Mouse (Mus musculus) layer of hippocampus, adult 9-10 months (tissue): Measurements from ENCODE around the gene Fam83c.
"Not testable (repeated sequence)": the region's sequence is repeated elsewhere in the genome, so short reads cannot be mapped to it uniquely, and the experiment has no call there.

Experiments used
- DNase-seq: peaks from one replicate; pipeline ENCODE4 v3.0.0; 2022; ENCODE audit warnings: low spot score

The Fam83c gene

GRCm38 (mm10) chr2:155834732-155835131, at the start of gene Fam83c:
TSS of gene Fam83c (minus strand) at chr2:155834854.
- no peak for DNase-seq

DNA sequence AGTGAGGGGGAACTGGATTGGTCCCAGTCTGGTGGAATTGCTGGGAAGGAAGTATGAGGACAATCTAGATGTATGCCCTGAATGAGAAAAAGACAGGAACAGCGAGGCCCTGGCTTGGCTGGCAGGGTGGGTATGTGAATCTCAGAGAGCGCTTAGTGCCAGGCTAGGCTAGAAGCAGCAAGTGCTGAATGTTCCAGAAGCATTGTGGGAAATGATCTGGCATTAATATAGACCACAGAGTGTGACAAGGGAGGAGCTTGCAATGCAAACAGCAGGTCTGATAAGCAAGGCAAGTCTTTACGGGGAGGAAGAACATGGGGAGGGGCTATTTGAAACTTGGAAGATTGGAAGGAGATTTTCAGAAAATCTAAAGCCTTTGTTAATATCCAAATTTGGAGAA, 47.4 kb upstream of the Fam83c start:
- DNase-seq = no peak

DNA sequence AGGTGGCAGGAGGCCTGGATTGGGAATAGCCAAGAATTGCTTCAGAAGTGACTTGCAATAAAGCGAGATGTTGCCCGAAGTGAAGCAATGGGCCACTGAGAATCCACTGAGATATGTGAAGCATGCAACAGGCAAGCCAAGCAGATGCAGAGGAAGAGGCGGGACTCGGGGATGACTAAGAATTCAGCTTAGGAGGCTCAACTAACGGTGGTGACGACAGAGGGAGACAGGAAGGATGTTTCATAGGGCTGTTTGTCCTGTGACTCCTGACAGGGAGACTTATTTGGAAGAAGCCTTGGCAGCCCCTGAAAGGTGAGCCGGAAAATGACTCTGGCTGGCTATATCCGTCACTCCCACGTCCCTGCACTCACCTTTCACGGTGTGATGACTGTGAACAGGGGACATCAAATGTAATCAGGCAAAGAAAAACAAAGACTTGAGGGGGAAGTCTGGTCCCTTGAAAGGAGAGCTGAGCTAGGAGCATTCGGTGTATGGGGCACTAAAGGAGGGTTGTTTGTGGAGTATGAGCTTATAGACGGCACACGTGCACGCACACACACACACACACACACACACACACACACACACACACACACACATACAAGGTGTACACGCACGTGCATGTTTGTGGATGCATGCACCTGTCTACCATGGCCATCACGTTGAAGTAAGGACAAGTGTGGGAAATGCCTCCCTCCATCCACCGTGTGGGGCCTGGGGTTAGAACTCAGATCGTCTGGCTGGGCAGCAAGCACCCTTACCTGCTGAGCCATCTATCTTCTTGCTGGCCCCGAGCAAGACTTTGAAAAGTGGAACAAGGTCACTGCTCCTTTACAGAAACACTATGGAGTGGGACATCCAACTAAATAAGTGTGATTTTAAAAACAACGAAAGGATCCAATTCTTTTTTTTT, 44.6 kb upstream of the Fam83c start:
- DNase-seq = no peak

- DNase-seq = no peak
Measured at GRCm38 (mm10) chr2:155873636-155874035, 39.0 kb upstream of the Fam83c start.

DNA sequence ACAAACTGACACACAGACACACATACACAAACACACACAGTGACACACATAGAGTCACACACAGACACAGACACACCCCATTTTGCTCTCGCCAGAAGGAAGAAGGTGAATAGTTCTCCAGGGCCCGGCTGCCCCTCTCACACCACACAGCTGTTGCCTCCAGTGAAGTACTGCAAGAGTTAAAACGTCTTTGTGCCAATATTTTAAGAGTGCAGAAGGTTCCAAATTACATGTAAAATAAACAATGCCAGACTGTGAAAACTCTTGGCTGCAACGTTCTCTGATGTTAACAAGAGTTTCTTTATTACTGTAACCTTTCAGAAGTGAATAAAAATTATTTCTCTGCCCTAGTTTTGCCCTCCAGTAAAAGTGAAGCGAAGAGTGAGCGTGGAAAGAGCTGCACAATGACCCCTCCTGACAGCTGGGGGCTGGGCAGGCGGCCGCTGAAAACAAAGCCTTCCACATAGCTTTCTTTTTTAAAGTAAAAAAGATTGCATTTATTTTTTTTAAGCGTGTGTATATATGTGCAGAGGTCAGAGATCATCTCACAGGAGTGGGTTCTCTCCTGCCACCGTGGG, 38.4 kb upstream of the Fam83c start:
- DNase-seq = no peak

DNA sequence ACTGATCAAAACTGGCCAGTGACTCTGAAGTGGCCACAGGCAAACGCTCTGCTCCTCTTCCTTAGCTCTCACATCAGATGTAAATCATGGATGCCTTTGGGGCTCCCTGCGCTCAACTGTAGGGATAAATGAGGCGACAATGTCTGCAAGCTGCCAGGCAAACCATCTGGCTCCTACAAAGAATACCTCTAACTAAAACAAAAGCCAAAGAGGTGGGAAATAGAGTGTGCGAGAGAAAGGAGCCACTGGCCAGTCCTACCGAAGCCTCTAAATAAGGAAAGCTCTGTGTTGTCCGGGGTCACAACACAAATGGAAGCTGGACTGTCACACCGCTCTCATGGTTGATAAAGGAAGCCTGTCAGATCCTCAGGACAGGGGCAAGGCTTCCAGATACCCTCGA, 37.8 kb upstream of the Fam83c start:
- DNase-seq = no peak

DNA sequence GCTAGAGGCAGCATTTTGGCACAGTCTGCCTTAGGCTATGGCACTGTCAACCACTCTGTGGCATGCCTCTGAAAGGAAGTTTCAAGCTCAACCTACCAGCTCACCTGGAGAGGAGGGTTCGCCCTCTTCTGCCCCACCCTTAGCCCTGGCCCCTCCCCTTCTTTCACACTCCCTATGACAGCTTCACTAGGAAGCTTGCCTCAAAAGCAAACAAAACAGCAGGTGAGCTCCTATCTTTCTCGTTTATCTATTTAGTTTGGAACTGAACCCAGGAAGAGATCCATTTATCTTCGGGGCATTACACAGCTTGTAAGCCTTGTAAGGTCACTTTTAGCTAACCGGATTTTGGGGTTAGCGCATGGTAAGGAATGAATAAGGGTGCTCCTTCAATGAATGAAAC, 35.1 kb upstream of the Fam83c start:
- DNase-seq = no peak

GRCm38 (mm10) chr2:155868320-155868719, 33.7 kb upstream of the Fam83c start:
- DNase-seq = no peak

- DNase-seq = no peak
Measured at GRCm38 (mm10) chr2:155863301-155863867, 28.7 kb upstream of the Fam83c start.

DNA sequence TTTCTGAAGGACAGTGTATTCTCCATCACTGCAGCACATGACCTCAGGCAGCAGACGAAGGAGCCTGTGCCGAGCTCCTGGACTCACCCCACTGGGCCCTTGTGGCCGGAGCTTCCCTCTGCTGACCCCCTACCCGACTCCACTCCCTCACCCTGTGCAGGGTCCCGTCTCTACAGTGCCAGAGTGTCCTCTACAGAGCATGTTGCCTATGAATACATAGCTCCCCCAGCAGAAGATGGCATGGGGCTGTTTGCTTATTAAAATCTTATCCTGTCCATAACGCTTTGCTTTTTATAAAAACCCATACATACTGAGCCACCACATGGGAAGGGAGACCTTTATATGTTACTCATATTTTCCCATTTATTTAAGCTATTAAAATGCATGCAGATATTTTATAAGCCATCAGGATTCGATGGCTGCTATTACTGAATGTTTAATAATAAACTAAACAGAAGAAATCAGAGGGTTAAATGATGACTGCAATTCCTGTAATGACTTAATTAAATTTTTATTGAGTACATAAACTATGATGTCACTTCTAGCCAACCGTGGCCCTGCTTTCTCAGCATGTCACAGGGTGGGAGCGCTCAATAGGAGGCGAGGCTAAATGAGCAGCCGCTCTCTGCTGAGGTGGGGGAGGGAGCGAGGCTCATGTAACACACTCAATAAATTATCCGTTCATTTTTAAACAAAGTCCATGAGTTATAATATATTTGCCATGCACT, 28.1 kb upstream of the Fam83c start:
- no peak for DNase-seq

- no peak for DNase-seq
Measured at GRCm38 (mm10) chr2:155861581-155861980, 26.9 kb upstream of the Fam83c start.

GRCm38 (mm10) chr2:155860102-155860501, 25.4 kb upstream of the Fam83c start:
- DNase-seq = no peak

DNA sequence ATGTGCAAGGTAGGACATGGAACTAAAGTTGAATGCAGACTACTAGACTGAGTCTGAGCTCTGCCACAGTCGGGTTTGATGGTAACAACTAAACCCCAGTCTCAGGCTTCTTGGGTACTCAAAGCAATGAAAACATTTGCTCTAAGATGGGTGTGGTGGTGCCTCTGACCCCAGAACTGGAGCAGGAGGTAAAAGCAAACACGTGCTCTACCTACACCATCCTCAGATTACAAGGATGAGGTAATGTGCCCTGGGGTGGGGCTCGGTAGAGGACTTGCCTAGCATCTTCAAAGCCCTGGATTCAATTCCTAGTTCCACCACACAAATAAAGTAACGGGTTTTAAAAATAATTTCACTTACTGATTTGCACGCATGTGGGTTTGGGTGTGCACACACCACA, 17.9 kb upstream of the Fam83c start:
- no peak for DNase-seq

- no peak for DNase-seq
Measured at GRCm38 (mm10) chr2:155850120-155850519, 15.5 kb upstream of the Fam83c start.

GRCm38 (mm10) chr2:155849464-155849863, 14.8 kb upstream of the Fam83c start:
- DNase-seq = no peak

- DNase-seq = peak; percentile 65
Measured at GRCm38 (mm10) chr2:155848291-155848690, 13.6 kb upstream of the Fam83c start.

- no peak for DNase-seq
Measured at GRCm38 (mm10) chr2:155846930-155847329, 12.3 kb upstream of the Fam83c start.

DNA sequence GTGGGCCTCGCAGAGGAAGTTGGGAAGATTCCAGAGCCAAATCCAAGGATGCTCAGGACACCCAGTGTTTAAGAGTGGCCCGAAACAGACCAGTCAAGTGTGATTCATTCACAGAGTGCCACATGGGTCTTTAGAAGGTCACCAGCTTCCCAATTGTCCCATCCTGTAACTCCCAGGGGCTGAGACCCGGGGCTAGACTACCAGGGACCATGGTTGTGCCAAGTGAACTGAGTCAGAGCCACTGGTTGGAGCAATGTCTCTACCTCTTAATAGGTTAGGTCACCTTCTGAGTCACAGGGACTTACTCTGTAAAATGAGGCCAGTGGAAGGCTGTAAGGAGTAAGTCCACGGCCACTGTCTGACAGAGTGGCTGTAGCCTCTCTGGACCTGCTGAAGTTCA, 4.3 kb upstream of the Fam83c start:
- no peak for DNase-seq

- DNase-seq = no peak
Measured at GRCm38 (mm10) chr2:155837961-155838360, 3.3 kb upstream of the Fam83c start.

DNA sequence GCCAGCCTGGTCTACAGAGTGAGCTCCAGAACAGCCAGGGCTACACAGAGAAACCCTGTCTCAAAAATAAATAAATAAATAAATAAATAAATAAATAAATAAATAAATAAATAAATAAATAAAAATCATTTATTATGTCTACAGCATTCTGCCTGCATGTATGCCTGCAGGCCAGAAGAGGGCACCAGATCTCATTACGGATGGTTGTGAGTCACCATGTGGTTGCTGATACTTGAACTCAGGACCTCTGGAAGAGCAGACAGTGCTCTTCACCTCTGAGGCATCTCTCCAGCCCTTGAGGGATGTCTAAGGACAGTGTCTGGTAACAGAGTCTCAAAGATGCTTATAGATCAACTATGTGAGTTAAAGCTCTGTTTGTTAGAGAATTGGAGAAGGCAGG, 2.6 kb downstream of the Fam83c start:
- not testable (repeated sequence) for DNase-seq

DNA sequence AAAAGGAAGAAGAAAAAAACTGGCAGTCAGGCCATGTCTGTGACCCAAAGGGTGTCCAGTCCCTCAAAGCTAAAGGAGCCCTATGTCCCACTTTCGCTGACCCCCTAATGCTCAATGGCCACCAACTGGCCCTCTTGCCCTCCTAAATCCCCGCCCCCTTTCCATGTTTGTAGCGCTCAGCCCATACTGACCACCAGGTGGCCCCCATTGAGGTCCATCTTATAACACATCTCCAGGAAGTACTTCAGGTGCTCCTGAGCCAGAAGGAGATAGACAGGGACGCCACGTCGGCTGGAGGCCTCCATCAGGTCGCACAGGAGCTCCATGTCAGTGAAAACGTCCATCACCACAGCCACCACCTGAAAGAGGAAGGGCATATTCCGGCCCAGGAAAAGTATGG, 3.4 kb downstream of the Fam83c start:
- no peak for DNase-seq

GRCm38 (mm10) chr2:155830841-155831240, 3.8 kb downstream of the Fam83c start:
- no peak for DNase-seq
